Mouse (Mus musculus): ENCODE measurements at regions not wholly inside any gene's neighbourhood (a gene's known extent, or its start where the extent isn't known, plus 50 kb on each side); places are given as distances from the start of the nearest gene placed in this dataset.

- no peak for DNase-seq (ENCODE audit: low spot score)
Measured at GRCm38 (mm10) chr3:136444598-136444997, 118.7 kb upstream of the Bank1 start.

GRCm38 (mm10) chr3:136442099-136442498 is 116.2 kb upstream of the Bank1 start:
- no peak for DNase-seq (ENCODE audit: low spot score)

- DNase-seq (ENCODE audit: low spot score) = no peak
Measured at GRCm38 (mm10) chr3:136439907-136440645, 114.2 kb upstream of the Bank1 start.

- DNase-seq (ENCODE audit: low spot score) = no peak
Measured at GRCm38 (mm10) chr3:136439350-136439749, 113.5 kb upstream of the Bank1 start.

- DNase-seq (ENCODE audit: low spot score) = no peak
Measured at GRCm38 (mm10) chr3:136434407-136434806, 108.5 kb upstream of the Bank1 start.

- no peak for DNase-seq (ENCODE audit: low spot score)
Measured at GRCm38 (mm10) chr3:136432072-136432471, 106.2 kb upstream of the Bank1 start.

- DNase-seq (ENCODE audit: low spot score) = no peak
Measured at GRCm38 (mm10) chr3:136427427-136427826, 101.6 kb upstream of the Bank1 start.

- DNase-seq (ENCODE audit: low spot score) = no peak
Measured at GRCm38 (mm10) chr3:136426539-136427194, 100.8 kb upstream of the Bank1 start.

- no peak for DNase-seq (ENCODE audit: low spot score)
Measured at GRCm38 (mm10) chr3:136421969-136422614, 96.2 kb upstream of the Bank1 start.

- no peak for DNase-seq (ENCODE audit: low spot score)
Measured at GRCm38 (mm10) chr3:136405606-136406005, 79.7 kb upstream of the Bank1 start.

GRCm38 (mm10) chr3:136383282-136383681 is 57.4 kb upstream of the Bank1 start:
- DNase-seq (ENCODE audit: low spot score) = no peak

GRCm38 (mm10) chr3:136380644-136381043 is 54.8 kb upstream of the Bank1 start:
- no peak for DNase-seq (ENCODE audit: low spot score)

GRCm38 (mm10) chr3:136379741-136380398 is 54.0 kb upstream of the Bank1 start:
- DNase-seq (ENCODE audit: low spot score) = no peak

GRCm38 (mm10) chr3:136376893-136377292 is 51.0 kb upstream of the Bank1 start:
- no peak for DNase-seq (ENCODE audit: low spot score)

All from T-cell, adult 2 months (primary cell).